Mouse (Mus musculus): ENCODE results near the gene Alkbh8.
A peak's percentile ranks its signal among the peaks of the same experiment; 100 is the strongest.
"Not testable (repeated sequence)": the region's sequence is repeated elsewhere in the genome, so short reads cannot be mapped to it uniquely, and the experiment has no call there.

The Alkbh8 gene

DNA sequence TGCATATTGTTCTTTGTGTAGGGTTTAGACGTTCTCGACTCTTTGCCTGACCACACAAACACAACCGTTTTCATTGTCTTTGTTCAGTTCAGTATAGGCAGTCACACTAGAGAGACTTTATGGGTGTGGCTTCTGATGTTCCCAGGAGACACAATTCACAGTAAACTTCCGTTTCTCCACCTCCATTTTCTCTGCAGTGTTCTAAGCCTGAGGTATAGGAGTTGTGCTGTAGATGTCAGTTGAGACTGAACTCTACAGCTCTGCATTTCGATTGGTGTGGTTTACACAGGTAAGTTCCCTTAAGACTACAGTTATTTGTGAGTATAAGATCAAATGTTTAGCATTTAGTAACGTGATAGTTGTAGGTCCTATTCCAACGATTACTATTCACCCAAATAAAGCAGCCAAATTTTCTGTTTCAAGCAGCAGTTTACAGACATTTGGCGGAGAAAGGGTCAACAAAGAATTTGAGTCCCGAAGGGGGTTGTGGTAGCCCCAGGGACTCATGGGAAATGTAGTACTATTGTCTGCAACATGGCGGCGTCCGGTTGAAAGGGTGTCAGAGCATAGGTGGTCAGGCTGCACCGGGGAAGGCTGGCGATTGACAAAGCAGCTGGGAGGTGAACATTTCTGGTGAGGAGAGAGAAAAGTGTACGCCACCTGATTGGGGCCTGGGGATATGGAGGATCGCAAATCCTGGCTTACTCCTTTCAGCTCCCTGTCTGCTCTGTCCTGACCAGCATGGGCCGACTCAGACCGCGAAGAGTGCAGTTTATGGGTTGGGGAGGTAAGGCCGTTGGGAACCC, at the start of gene Alkbh8:
Gene Alkbh8, plus strand, starts transcription at position 179 of the 806 bp plus-strand sequence.
- peak; percentile 74 for DNase-seq

DNA sequence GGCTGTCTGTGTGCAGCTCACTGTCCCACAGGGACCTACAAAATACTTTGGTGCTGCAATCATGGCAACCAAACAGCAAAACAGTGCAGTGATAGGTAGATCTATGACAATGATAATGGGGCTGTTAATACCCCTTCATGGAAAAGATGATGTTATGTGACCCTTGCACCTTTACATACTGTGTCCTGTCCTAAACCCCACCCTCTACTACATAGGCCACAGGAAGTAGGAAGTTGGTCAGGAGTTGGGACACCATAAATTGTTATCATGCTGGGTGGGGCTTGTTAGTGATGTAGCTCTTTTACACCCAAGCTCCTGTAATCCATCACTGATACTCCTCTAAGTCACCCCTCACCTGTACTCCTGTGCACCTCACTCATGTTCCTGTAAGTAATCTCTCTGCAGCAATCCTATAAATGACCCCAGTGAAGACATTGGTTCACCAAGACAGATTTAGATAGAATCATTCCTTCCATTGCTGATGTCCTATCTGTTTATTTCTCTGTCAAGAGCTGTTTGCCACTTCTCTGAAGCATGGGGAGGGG, 25.6 kb upstream of the Alkbh8 start:
- no peak for DNase-seq

DNA sequence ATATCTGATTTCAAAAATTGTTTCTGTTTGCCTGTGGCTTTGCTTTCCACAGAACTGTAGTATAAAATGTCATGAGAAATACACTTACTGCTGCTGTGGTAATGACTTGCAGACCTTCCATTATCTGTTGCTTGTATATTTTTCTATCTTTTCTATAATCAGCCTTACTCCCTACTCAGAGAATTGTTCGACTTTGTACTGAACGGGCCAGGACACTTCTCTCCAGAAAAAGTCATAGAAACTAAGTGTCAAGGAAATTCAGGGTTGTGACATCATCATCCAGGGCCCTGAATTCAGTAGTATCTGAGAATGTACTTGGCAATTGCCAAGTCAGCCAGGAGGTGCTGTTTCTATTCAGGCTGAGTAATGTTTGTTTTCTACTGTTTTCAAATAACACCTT, 24.9 kb upstream of the Alkbh8 start:
- DNase-seq: no peak

DNA sequence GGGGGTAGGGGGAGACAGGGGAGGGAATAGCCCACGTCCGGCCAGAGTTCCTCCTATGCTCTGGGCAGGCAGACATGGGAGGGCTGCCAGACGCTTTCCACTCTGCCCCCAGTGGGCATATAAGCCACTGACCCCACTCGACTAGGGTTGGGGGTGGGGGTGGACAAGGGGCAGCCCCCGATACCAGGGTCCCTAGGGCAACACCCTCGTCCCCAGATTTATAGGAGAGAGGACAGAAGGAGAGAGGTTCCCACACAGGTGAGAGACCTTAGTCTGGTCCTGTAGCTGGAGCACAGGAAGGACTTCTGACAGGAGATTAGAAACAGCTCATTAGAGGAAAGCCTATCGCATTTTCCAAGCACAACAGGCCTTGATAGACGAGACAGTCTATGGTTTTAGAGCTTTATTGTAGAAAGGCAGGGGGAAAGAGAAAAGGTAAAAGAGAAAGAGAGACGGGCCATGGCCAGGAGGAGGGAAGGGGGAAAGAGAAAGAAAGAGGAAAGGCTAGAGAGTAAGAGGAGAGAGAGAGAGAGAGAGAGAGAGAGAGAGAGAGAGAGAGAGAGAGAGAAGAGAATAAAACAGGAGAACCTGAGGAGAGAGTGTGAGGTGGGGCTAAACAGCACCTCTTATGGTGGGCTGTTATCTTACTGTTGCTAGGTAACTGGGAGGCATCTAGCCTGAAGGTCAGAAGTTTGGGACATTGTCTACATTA, 7.4 kb upstream of the Alkbh8 start:
- not testable (repeated sequence) for DNase-seq

DNA sequence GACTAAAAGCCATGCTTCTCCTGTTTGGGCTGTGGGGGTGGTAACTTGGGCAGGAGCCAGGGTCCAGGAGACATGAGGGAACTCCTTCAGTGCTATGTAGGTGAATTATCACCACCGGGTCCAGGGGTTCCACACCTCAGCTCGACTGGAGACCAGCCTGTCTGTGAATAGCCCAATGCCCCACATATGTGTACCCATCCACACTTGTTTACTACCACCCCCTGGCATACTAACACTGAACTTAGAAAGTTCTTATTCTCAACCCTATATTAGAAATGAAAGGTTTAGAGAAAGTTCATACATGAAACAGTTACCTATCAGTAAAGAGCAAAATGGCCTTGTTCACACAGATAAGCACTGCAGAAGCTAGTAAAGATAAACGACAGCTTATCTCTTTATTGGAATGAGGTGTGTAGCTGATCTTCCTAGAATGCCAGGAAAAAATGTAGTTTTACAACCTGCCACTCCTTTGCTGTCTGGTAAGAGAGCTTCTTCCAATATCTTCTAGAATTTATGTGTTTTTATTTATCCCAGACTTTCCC, 6.8 kb upstream of the Alkbh8 start:
- no peak for DNase-seq

DNA sequence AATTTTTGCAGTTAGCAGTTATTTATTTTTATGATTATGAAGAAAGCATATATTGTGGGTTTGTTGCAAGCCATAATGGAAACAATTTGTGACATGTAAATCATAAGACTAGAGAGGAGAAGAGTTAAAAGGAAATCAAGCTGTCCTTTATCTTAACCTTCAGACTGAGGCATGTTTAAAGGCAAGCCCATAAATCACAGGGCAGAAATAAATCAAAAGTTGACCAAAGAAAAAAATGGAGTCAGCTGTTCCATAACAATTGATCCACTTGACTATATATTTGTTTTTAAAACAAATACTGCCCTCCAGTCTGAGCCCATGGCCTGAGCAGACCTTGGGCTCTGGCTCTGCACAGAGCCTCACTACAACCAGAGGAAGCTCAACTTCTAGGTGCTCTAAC, 4.6 kb upstream of the Alkbh8 start:
- DNase-seq: no peak

DNA sequence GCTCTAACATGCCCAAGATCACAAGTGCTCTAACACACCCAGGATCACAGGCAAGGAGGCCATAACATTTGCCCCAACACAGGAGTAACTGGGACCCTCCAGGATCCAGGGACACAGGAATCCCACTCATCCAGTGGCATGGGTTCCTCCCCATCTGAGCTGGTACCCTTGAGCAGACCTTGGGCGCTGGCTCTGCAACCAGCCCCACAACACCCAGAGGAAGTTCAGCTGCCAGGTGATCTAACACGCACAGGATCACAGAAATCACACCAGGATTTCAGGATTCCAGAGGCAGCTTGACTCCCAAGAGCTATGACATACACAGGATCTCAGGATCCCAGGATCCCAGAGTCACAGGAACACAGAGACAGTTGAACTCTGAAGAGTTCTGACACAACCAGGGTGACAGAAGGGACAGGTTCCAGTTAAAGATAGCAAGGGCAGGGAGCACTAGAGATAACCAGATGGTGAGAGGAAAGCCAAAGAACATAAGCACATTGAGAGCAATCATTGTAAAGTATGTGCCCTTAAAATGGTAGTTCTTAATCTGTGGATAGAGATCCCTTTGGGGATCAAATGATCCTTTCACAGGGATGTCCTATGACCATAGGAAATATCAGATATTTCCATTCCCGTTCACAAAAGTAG, 4.1 kb upstream of the Alkbh8 start:
- no peak for DNase-seq

DNA sequence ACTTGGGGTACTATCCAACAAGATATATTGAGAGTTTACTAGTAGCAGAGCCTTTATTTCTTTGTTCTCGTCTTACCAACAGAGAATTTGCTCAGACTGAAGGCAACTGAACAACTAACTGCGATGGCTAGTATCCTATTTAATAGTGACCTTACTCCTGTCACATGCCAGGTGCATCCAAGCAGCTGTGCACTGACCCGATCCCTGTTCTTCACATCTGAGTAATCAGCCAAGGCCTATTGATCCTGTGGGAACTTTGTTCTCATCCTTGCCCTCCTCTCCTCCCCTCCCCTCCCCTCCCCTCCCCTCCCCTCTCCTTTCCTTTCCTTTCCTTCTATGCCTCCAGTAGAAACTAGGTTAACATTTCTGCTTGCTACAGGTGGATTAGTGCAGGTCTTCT, 1.7 kb downstream of the Alkbh8 start:
- DNase-seq: no peak

DNA sequence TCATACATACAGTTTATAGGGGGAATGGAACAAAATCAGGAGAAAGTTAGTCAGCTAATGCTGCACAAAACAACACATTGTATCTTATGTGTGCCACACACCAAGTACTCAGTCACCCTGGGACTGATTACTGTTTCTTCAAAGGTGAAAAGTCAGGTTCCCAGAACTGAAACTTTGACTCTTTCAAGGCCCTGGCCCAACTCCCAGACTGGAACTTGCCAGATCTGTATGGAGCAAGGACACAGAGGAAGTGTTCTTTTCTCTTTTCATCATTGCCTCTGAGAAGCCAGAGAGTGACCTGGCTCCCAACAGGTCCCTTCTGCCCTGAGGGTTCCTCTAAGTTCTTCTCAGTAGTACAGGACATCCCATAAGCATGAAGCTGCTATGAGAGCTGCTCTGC, 10.2 kb downstream of the Alkbh8 start:
- DNase-seq: no peak

DNA sequence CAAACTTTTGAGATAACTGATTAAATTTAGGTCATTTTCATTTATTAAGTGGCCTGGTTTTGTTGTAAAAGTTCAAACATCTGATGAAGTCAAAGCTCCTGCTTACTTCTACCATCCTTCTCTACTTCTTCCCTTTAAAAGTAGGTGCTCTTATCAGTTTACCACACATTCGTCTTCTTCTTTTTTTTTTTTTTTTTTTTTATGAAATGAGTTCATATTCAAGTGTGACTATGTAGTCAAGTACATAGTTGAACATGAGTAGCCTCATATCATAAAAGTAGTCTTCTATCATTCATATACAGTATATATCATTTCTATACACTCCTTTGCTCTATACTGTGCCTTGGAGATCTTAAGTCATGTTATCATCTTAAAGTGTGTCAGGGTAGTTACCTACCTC, 11.0 kb downstream of the Alkbh8 start:
- no peak for DNase-seq

DNA sequence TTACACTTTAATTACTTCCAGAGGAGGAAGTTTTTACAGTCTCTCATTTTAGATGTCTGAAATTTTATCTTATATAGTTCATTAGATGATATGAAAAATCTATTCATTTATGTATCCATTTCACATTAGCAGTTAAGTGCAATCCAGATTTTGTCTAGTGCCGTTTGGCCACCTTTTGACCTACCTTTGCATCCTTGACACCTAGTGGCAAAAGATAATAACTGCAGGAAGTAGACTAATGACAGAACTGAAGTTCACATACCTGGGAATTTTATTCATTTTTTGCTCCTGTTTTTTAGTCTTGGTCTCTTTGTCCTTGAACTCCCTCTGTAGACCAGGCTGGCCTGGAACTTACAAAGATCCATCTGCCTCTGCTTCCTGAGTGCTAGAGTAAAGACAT, 15.1 kb downstream of the Alkbh8 start:
- no peak for DNase-seq

DNA sequence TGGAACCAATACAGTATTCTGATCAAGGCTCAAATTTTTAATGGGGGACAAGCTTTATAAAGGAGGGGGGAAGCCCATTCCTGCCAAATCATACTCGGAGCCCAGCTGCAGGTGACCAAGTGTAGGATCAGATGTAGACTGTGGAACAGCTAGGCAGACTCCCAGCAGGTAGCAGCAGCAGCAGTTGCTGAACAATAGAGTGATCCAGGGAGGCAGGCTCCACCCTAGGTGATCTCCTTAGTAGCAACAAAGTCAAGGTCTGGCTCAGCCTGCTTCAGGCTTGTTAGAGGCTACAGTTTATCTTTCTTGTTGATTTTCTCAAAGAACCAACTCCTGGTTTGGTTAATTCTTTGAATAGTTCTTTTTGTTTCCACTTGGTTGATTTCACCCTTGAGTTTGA, 41.4 kb downstream of the Alkbh8 start:
- not testable (repeated sequence) for DNase-seq

DNA sequence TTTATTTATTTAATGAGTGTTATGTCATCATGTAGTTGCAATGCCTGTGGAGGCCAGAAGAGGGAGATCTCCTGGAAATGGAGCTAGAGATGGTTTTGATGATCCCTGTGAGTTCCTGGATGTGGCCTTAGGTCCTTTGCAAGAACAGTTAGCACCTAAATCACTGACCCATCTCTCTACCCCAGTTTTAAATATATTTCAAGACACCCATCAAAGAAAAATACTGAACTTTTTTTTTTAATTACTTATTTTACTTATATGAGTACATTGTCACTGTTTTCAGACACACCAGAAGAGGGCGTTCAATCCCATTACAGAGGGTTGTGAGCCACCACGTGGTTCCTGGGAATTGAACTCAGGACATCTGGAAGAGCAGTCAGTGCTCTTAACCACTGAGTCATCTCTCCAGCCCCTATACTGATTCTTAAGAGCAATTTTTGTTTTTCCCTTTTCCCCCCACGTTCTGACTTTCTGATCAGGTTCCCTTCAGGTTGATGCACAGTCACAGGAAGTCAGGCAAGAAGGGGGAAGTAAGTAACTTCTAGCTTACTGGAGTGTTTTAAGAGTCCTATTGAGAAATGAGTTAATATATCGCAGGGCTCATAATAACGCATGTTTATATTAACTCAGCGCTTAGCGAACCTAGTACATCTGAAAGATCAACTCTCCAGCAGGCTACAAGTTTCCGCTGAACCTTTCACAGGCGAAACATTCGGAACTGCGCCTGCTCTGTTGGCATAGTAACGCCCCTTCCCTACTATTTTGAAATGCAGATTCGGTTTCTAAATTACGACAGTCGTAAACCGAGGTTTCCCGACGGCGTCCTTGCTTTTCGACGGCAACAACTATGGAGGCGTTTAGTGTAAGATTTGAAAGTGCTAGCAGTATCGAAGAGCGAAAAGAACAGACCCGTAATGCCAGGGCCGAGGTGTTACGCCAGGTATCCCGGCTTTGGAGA, 68.6 kb downstream of the Alkbh8 start, which contains the start of gene Cwf19l2:
Gene Cwf19l2, plus strand, starts transcription at position 342 of the 958 bp plus-strand sequence.
- peak; percentile 63 for DNase-seq

DNA sequence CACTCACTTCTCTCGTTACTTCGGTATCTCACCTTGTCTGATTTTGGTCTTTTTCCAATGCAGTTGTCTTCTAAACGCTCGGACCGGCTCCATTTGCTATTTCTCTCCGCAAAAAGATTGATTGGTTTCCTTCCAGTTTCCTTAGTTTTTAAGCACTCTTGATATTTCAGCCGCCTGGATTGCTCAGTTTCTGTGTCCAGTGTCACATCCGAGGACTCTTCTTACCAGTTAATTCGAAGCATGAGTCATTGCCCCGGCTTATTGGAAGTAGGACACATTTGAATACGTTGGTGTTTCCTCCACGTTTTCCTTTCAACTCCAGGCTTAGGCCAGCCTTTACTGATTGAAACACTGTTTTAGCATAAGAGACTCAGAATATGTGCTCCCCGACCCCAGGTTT, 69.4 kb downstream of the Alkbh8 start:
- DNase-seq: peak; percentile 4

DNA sequence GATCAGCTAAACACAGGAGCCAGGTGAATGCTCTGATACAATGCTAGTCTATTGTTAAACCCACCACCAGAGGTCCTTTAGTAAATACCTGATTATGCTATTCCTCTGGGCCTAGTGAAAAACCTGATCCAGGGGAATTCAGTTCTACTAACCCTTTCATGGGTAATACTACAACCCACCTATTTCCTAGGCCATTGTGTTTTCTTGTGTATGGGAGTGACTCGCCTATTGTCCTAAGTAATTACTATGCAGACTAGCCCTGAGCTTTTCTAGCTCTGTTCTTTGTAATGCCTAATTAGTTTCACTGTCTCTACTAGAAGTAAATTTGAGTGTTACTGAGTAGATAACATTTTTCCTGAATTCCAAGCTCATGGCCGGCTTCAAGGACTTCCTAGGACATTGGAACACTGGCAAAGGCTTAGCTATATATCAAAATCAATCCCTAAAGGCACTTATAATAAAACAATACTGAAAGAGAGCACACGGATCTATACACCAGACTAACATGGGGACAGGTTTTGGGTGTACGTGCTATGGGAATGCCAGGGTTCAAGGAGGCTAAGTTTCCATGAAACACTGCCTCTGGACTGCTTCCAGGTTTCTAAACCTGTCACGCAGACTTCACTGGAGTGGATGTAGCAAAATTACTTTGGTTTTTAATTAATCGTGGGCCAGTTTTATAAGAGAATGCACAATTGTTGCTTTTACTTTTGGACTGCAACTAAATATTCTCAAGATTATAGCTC, 104.8 kb downstream of the Alkbh8 start:
- not testable (repeated sequence) for DNase-seq

Data from right cerebral cortex, postnatal 4 days (tissue).